Mouse (Mus musculus): ENCODE results near the gene Ckap2l.
A peak's percentile ranks its signal among the peaks of the same experiment; 100 is the strongest.

Ckap2l gene

DNA sequence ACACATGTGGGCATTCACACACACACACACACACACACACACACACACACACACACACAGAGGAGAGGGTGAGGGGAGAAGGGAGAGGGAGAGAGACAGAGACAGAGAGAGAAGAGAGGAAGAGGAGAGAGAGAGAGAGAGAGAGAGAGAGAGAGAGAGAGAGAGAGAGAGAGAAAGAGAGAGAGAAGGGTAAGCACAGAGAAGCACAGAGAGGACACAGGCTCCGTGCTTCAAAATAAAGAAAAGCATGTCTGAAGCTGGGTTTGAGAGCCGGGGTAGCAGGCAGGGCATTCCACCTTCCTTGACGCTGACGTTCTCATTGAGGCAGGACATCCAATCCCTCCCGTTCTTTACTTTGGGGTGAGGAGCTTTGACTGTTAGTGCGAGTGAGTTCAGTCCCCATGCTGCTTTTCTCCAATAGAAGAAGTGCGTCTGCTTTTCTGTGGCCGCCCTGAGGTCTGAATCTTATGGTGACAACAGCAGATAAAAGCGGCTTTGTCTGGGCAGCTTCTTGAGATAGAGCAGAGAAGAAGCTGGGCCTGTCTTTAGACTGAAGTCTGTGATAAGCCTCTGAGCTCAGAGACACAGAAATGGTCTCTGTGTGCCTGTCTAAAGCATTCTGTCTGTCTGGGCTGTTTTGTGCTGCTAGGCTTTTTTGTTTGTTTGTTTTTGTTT is 63.1 kb downstream of the Ckap2l start:
- no peak for DNase-seq (ENCODE audit: low read depth, low spot score)

DNA sequence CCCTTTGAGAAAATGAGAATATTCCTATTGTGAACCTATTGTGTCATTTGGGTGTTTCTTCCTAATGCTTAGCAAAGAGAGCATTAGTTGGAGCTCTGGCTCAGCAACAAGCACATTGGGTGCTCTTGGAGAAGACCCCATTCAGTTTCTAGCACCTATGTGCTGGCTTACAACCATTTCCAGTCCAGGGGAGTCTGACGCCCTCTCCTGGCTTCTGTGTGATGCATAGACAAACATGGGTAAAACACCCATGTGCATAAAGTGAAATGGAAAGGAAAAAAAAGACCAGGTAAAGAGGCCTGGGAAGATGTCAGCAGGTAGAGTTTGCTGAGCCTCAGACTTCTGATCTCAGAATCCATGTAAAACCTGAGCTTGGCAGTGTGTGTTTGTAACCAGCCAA is 63.8 kb downstream of the Ckap2l start:
- no peak for DNase-seq (ENCODE audit: low read depth, low spot score)

DNA sequence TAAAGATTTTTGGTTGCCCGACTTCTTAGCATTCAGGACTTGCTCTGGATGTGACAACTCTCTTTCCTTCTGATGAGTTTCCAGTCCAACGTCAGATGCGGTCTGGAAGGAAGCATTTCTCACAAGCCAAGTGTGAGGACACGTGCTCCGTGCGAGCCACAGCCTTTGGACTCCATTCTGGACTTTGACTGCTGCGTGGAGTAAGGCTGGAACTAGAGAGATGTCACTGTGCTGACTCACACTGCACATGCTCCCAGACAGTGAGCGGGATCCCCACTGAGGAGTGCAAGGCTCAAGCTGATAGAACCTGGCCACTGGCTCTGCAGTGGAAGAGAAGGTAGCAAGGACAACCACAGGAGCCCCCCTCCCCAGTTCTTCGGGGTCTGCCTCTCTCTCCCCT is 64.5 kb downstream of the Ckap2l start:
- DNase-seq (ENCODE audit: low read depth, low spot score), result no peak

DNA sequence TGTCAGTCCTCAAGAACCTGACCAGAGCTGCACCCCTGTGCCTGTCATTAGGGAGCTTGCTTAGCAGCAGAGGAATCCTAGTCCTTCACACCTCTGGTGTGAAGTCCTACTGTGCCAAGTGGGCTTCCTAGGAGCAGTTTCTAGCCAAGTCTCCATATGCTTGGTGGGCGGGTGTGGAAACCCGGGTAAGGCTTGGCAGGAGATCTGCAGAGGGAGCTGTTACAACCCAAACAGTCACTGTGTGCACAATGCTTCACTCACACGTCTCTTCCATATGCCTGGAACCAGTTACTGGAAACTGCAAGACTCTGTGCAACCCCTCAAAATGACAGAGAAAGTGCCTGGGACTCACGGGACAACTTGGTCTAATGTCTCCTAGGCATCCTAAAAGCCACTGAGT is 65.0 kb downstream of the Ckap2l start:
- DNase-seq (ENCODE audit: low read depth, low spot score), result no peak

DNA sequence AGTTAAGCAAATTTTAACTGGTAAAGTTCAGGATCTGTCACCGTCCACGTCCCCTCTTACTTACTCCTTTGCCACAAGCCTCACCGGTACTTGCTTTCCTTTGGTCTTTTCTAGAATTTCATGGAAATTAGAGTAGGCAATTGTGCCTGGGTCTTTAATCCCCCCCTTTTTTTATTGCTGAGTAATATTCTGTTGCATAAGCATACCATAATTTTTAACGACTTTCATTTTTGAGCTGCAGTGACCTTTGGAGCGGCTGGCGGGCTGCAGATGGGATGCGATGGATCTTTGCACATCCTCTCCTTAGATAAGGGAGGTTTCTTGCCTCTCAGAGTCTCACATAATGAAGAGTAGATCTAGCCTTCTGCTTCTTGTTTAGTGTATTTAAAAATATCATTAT is 67.7 kb downstream of the Ckap2l start:
- no peak for DNase-seq (ENCODE audit: low read depth, low spot score)

DNA sequence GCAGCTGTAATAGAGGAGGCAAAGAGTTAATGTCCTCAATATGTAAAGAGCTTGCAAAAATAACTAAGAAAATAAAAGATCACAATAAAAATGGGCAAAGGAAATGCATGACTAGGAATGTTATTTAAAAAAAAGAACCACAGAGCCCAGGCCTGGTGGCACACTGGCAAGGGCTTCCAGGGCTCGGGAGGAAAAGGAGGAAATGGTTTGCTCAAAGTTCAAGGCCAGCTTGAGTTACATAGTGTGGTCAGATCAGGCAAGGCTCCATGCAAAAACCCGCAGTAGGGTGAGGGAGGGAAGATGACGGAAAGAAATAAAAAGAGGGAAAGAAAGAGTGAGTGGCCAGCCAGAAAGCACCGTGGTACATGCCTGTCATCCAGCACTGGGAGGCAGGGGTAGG is 68.4 kb downstream of the Ckap2l start:
- no peak for DNase-seq (ENCODE audit: low read depth, low spot score)

DNA sequence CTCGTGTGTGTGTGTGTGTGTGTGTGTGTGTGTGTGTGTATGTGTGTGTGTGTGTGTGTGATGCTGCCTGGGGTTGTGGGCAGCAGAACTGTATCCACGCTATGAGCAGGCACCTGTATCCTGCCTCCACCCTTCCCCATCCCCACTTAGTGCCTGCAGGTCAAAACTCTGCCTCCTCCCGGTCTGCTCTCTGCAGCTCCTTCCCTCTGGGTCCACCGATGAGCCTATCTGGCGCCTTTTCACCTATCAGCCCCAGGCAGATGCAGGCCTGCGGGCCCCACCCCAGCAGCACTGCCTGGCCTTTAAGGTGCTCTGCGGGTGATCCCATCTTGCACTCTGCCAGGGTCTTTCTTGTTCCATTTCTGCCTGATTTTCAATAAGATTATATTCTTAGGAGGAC is 69.3 kb downstream of the Ckap2l start:
- DNase-seq (ENCODE audit: low read depth, low spot score), result peak; percentile 85

DNA sequence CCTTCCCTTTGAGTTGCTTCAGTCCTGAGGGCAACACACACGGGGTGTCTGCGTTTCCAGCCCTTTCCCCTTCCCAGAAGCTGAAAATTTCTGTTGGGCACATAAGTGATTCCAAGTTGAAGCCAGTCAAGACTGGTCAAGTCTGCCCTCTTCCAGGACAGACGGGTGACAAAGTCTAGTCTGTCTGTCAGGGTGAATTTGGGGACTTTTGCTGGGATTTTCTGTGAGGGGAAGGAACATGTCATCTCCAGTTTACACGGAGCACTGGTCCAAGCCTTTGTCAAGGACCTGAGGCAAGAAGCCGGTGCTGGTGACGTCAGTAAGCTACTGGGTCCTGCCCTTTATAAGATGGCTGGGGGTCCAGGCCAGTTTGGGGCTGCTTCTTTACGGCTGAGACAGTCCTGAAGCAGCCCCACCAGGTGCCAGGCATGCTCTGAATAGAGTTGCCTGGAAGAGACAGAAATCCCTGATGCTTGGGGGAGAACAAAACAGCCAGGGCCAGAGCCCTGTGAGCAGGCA is 69.9 kb downstream of the Ckap2l start:
- DNase-seq (ENCODE audit: low read depth, low spot score), result no peak

DNA sequence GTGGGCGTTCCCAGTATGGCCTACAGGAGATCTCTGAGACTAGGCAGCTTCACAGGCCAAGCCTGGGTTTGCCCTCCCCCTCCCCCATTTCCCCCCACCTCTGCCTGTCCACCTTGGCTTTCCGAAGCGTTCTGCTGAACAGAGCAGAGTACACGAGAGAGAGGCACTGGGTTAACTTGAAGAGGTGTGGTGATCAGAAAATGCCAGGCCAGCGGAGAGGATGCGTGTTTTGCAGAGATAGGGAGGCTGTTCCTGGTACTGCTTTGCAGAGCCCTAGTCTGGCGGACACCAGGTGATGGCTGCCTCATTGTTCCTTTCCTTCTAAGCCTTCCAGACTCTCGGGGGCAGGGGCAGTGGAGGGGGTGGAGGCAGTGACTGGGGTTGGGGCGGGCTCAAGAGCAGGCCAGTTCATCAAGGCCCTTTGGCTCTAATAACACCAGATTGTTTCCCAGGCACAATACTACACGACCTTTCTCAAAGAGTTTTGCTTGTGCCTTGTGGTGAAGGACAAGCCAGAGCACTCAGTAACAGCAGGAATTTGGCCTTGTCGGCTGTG is 70.6 kb downstream of the Ckap2l start:
- DNase-seq (ENCODE audit: low read depth, low spot score), result peak; percentile 87

DNA sequence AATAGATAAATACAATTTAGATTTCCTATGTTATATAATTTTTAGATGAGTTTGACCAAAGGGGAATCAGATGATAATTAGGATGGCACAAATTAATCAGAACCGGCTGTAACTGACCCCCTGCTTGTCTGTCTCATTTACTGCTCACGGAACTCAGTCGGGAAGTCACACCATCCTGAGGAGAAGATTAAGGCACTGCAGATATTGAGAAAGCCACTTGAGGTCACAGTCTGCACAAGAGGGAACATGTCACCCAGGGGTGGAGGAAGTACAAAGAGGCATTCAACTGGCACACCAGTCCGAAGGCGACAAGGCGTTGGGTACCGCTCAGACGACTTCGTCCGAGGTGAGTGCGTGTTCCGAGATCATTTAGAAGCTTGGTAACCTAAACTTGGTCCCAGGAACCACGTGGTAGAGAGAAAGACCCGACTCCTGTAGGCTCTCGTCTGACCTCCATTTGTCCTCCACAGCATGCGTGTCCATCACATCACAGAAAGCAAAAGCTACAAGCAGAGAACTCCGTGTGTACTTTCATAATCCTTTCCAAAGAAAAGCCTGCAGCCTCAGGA is 71.7 kb downstream of the Ckap2l start:
- DNase-seq (ENCODE audit: low read depth, low spot score), result no peak

DNA sequence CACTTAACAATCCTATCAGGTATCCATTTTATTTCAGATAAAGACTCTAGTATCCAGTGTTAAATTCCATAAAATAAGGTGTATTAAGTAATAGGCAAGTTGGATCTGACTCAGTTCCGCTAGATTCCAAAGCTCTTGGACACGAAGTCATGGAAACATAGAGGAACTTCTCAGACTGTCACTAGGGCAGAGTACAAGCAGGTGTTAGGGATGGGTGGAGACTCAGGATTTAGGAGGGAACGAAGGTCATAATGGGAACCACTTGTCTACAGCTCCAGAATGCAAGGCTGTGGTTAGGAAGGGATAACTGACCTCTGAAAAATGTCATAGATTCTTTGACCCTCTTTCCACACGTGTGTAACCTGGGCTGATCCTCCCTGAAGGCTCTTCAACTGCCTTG is 72.8 kb downstream of the Ckap2l start:
- DNase-seq (ENCODE audit: low read depth, low spot score), result no peak

DNA sequence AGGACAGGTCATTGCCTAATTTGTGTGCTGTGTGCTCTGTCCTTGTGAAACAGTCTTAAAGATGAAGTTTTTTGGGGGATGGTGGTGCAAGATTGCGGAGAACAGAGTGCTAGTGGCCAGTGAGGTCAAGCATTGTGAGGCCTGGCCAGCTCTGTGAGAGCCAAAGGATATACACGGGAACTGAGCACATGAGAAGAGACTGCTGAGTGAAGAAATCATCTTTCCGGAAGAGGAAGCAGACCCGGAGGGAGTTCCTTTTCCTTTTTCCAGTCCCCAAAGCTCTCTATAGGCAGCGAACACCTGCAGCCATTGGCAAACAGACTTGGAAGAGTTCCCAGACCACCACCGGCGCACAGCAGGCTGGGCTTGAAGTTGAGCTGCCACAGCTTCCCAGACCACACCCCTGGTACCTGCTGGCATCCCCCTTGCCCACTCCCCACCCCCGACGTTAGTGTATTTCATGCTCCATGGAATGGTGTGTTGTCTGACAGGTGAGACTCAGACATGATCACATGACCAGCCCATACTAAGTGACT is 75.8 kb downstream of the Ckap2l start:
- DNase-seq (ENCODE audit: low read depth, low spot score), result no peak

DNA sequence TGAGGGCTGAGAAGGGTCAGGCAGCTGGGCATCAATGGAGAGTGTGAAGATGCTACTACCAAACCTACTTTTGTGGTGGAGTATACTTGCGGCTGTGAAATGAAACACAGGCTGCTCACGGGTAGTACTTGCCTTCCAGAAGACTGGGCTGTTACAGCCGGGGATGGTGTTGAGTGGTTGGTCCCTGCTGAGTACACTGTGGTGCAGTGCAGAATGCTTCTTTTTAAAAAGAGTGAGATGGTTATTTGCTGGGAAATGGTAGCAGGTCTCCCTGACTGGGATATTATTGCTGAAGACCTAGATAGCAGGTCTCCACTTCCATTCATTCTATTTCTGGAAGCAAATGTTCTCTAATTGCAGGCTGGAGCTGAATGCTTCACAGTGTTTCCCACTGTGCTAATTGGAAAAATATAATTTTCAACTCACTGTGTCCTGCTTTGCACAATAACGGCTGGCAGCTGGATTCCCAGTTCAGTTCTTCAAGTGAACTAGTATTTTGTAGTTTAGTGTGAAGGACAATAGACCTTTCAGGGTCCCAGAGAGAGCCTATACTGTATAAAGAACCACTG is 78.4 kb downstream of the Ckap2l start:
- DNase-seq (ENCODE audit: low read depth, low spot score), result no peak
